Mouse (Mus musculus) thymus, adult 18-20 months (tissue): ENCODE data around the gene Card19.
A peak's percentile ranks its signal among the peaks of the same experiment; 100 is the strongest.

Experiments
- DNase-seq, 2 experiments: peaks; one replicate each; pipeline ENCODE4 v3.0.0; 2022; ENCODE audit warnings: mixed read lengths in 2 of 2

The Card19 gene

DNA sequence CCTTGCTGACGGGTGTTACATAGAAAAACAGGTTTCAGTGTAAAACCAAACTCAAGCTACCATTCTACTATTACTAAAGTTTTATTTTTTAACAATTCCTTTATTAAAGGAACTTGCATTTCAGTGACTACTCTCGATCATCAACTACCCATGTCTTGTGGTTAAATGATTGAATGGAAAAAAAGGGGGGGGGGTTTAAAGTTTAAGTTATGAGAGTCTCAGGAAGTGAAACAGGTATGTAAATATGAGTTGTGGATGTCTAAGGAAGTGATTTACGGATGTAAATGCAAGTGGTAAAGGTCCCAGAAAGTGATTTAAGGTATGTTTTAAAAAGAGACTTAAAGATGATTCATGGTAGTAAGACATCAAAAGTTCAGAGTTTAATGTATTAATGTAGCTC lies 9.3 kb upstream of the Card19 start:
- DNase-seq: no peak

DNA sequence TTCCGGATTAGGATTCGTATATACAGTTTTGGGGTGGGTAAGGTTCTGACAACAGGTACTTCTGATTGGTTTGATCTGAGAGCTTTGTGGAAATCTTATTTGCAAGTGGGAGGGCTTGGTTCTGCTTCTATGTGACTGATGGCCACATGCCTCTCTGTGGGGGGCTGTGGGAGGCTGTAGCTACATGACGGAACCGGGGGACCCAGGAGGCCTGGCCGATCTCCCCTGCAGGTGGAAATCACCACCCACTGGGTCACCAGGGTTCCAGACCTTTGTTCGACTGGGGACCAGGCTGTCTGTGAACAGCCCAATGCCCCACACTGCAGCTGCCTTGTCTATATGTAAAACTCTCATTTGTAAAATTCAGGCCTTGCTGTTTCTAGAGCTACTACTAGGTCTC lies 8.9 kb upstream of the Card19 start:
- DNase-seq: no peak

DNA sequence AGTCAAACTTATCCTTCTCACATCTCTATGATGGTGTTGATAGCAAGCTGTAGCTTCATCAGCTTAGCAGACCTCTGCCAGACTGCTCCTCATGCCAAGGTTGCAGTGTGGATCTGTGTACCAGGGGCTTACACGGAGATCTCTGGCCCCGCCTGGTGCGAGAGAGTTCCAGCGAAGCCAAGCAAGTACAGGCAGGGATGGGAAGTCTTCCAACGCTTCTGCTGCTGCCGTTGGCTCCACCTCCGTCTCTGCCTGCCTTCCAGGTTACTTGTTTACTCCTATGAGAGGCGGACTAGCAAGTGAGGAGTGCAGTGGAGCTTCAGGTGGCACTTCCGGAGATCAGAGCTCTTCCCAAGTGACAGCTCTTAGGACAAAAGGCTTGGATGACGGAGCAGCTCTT lies 8.5 kb upstream of the Card19 start:
- DNase-seq: no peak

DNA sequence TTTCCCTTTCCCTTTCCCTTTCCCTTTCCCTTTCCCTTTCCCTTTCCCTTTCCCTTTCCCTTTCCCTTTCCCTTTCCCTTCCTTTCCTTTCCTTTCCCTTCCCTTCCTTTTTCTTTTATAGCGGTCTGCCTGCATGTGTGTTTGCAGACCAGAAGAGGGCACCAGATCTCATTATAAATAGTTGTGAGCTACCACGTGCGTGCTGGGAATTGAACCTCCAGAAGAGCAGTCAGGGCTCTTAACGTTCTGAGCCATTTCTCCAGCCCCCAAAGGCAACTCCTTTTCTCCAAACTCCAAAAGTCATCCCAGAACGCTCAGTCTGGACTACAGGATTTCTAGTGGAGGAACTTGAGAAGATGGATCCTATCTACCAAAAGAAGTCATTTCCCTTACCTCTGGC lies 5.1 kb upstream of the Card19 start:
- DNase-seq: no peak

DNA sequence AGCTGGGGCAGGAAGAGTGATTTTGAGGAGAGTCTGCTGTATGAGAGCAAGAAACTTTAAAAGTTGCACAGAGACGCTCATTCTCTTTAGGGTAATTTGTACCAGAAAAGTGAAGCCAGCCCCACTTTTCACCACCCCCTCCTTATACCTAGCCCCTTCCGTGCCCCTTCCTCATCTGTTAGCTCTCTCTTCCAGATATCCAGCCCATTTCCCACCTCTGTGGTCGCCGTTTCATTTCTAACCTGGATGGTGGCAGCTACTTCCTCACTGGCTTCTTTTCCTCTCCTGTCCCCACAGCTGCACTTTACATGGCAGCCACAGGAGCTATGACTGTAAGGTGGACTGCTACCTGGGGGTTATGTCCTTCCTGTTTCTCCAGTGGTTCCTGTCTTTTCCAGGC lies 3.5 kb upstream of the Card19 start:
- no peak for DNase-seq

DNA sequence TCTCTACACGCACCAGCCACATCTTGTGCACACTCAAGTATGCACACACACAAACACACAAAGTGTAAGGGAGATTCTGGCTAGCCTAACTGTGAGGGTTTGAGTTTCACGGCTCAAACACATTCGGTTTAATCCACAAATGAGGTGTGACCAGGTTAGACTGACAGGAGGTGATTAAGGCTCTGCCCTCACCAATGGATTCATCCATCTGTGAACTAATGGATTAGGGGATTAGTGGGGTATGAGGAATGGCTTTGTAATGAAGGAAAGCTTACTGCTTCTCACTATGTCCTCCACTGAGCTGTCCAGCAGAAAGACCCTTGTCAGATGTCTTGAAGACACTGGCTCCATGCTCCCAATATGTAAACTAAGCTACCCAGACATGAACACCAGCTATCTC lies 2.8 kb upstream of the Card19 start:
- no peak for DNase-seq

DNA sequence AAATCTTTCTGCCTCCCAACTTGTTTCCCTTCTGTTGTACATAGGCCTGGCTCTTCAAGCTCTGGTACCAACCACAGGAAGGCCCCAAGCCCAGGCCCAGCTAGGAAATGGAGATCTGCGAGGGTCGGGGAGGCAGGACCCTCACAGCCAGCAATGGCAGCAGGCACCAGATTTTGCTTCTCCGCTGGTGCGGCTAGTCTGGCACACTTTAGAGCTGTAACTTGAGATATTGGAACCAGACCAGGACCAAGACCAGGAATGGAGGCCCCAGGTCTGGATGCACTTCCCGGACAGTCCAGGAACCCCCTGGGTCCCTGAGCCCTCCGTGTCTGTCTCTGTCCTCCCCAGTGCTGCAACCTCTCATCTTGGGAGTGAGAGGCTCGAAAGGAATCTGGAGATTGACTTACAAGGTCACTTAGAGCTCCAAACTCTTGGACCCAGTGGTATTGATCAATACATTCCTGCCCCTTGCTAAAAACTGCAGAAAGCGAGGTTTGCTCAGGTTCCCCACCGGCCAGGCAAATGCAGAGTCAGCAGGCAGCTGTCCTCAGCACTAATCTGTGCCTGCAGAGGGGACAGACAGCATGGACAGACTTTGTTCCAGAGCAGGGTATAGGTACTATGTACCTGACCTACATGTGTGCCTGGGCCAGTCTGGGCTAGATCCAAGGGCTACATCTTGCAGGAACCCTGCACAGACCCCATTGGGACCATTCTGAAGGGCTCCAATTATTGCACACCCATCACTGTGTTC lies 1.1 kb upstream of the Card19 start:
- no peak for DNase-seq

DNA sequence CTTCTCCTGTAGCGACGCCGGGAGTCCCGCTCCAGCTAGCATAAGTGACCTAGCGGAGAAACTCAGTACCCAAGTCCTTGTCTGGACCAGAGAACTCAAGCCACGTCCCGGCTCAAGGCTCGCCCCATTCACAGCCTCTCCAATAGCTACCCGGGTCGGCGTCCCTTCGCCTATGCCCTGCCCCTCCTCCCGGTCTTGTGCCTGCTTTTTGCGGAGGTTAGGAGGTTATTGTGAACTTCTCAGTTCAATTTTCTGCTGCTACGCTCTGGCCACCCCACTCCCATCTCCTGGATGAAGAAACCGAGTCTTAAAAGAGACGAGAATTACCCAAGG lies 349 bp upstream of the Card19 start:
- DNase-seq: no peak

DNA sequence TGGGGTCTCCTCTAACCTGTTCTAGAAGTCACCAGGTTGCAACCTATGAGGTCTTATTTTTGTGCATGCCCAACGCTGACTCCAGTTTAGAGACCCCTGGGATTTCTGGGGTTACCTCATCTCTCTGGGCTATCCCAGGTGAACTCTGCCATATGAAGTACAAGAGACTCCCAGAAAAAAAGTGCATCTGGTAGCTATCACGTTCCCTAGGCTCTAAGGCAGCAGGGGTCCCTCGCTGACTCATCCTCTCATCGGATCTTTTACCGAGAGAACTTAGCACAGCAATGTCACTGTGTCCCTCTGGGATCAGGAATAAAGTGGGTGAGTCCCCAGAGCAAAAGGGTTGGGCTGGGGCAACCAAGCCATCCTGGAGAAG lies 721 bp downstream of the Card19 start:
- no peak for DNase-seq

DNA sequence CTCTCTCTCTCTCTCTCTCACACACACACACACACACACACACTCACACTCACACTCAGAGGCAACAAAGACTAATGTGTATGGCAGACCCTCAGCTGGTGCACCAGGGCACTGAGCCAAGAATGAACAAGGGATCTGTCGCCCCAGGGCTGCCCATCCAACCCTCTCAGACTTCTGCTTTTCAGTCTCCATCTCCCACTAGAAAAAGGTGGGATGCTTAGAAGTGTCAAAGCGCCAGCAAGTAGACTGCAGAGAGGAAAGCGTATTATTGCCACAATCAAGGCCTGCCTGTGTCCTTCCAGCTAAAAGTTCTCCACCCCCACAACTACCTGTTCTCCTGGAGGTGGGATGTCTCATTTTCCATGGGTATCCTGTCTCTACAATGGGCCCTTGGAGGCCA lies 1.4 kb downstream of the Card19 start:
- DNase-seq: no peak

DNA sequence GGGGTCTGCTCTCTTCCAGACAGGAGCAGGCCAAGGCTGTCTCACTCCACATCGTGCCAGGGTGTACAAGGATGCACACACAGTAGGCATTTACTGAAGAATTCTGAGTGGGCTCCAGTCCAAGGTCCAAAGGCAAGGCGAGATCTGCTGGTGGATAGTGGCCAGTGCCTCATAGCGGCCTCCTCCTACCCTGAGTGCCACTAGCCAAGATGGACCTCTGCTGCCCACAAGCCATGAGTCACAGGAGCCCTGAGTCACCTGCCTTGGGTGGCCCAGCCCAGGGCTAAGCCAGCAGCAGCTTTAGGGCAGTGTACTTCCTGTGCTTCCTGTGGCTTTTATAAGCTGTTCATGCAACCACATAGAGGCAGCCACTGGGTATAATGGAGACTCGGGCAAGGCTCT lies 2.3 kb downstream of the Card19 start:
- DNase-seq: no peak

DNA sequence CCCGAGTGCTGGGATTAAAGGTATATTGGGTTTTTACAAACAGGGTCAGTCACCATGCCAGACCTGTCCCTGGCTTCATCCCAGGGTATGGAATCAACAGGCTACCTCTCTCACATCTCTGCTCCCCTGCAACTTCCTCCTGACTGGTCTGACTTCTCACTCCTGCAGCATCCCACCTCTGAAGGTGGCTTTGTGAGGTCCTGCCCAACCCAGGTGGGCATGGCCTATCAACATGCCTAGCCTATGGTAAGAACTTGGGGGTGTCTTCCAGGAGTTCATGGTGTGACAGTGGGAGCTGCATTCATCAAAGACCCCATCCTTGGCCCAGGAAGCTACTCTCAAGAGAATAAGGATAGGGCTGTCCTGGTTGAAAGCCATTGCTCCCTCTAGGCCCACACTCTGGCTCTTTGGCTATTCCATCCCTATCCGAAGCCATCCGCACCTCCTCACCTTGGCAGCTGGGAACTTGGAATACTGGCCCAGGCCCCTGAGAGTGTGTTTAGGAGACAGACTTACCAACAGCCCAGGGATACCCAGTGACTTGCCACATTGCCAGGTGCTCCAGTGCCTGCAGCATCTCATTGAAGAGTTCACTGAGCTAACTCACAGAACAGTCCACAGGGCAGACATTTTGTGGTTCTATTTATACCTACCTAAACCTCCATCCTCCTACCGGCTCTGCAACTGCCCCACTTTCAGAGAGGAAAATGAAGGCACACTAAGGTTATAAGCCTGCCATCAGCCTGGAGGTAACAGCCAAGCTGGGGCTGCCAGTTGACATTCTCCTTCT lies 2.9 kb downstream of the Card19 start:
- DNase-seq: no peak

DNA sequence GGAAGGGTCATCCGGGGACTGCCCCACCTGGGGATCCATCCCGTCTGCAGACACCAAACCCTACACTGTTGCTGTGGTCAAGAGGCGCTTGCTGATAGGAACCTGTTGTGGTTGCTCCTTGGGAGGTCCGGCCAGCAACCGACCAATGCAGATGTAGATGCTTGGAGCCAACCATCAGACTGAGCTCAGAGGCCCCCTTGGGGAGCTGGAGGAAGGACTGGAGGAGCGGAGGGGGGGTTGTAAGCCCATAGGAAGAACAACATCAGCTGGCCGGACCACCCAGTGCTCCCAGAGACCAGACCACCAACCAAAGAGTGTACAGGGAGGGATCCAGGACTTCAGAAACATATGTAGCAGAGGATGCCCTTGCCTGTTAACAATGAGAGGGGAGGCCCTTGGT lies 6.5 kb downstream of the Card19 start:
- DNase-seq: no peak

DNA sequence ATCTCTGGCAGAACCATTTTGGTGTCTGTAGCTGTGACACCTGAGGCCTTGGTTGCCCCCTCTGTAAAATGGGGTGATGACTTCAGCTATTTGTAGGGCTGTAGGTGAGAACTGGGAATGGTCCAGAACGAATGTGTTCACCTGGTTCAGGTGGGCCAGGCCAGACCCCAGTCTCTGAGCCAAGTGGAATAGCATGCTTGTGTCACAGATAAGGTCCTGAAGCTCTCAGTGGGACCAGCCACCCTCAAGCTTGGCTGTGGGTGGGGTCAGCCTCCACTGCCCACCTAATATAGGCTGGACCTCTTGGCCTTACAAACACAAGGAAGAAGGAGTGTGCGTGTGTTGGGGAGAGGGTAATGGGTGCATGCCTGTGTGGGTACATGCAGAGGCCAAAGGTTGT lies 9.5 kb downstream of the Card19 start:
- no peak for DNase-seq

DNA sequence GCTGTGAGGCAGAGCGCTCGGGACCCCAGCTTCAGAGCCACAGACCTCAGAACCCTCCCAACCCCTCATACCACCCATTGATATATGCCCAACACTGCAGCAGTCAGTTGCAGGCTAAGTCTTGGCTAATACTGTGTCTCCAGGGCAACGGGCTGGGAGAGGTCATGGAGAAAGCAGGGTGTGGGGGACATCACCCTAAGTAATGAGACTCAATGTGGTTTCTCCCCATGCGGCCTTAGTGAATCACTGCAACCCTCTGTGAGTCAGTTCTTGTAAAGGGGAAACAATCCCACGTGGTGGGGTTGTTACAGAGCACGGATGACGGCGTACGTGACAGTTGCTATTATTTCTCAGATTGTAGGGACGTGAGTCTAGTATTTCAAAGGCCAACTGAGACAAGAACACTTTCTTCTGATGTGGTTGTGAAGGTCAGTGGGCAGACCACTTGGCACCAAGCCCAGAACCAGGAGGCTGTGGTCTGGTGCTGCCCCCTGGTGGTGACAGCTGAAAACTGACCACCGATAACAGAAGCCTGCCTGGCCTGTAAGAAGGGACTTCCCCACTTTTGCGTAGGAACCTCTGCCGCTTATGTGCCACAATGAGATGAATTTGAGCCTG lies 10.3 kb downstream of the Card19 start:
- DNase-seq: peak in 1 of 2 experiments; percentile 35

DNA sequence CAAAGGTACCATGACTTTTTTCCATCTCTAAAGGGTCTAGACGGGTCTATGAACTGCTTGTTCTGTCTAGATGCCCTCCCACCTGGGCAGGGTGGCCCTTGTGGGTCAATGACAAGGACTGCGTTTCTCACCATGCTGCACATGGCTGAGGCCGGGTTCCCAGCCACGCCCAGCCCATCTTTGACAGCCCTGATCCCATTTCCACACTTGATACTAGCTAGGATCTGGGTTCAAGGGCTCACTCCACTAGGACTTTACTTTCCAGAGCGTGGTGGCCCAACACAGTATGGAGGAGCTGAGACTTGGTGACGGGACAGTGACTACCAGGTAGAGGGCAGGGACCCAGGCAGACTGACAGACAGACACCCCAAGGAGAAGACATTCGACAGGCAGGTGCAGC lies 13.3 kb downstream of the Card19 start:
- DNase-seq: no peak

DNA sequence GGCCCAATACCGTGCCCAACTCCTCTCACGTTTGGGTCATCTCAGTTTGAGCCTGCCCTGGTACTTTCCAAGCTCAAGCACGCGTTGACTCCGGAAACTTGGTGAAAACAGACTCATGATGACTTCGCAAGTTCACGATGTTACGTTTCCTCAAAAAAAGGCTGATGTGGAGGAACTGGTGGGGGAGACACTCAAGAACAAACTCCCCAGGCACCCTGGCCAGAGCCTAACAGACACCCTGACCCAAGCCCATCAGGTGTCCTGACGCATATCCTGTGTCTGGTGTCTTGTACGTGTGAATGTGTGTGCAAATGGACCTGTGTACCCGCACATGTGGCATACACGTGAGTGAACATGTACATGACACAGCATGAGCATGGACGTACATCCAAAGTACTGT lies 15.1 kb downstream of the Card19 start:
- DNase-seq: no peak

DNA sequence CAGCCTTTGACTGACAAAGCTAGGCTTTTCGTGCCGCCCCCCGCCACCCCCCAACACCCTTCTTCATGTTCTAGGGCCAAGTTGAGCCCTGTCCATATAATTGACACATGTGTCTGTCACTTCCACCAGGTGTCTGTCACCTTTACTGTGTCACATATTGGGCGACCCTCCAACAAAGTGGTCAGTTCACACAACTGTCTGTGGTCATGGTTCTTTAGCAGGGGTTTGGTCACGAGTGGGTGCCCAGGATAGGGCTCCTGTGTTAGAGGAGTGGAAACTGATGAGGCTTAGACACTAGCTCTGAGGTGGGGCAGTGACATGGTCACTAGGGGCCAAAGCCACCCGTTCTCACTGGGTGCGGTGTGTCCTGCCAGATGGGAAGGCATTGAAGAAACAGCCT lies 15.9 kb downstream of the Card19 start:
- no peak for DNase-seq

DNA sequence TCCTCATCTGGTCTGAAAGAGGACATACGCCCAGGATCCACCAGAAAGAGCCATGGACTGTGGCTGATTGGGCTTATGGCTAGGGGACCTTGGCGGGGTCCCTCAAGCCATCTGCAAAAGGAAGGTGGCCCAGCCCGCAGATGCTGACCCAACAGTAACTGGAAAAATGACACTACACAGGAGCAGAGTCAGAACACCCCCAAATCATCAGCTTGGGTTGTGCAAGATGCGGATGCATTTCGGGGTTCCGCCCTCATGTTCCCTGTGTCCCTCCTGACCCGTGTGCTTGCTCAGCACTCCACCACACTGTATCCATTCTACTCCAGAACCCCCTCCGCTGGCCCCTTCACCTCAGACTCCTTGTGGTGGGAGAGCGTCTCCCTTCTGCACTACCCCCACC lies 17.1 kb downstream of the Card19 start:
- DNase-seq: no peak

DNA sequence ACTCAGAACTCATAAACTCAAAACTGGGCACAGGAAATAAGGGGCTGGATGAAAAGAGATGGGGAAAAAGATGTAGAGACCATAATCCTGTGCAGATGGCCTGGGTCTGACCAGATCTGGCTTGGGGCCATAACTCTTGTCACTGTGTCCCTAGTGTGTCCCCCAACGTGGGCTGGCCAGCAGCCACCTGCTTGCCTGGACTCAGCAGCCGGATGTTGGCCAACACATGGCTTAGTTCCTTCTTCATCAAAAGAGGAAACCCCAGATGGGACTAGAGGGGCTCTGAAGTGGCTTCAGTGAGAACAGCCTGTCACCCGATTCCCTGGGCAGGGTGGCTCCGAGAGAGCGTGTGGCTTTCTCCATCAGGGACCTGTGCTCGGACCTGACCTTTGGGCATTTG lies 19.1 kb downstream of the Card19 start:
- no peak for DNase-seq

DNA sequence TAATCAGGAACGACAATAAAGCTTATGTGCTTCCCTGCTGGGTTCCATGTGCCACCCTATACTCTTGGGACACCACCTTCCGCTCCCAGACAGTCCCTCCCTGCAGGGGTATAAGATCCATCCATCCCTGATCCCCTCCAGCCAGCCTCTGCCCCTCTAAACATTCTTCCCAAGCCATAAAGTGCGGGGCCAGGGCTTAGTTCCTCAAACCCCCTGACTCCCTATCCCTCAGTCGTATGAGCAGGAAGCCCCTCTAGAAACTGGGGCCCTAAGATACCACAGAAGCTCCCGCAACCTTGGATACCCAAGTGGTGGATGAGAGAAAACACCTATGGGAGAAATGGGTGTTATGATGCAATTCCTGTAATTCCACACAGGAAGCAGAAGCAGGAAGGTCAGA lies 19.6 kb downstream of the Card19 start:
- DNase-seq: no peak

DNA sequence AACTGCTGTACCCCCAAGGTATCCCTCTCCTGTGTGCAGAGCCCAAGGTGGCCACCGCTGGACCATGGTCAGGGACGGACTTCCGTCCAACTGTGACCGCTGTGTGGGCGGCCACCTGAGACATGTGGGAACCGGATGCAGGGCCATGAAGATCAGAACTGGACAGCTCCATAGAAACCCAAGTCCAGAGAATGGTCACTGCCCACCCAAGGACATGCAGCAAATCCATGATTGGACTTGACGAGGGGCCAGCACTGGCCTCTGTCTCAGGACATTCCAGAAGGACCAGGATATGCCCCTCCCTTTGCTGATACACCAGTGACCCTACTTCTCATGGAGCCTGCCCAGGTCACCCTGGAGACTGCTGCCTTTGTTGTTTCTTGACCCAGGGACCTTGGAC lies 20.2 kb downstream of the Card19 start:
- DNase-seq: no peak

DNA sequence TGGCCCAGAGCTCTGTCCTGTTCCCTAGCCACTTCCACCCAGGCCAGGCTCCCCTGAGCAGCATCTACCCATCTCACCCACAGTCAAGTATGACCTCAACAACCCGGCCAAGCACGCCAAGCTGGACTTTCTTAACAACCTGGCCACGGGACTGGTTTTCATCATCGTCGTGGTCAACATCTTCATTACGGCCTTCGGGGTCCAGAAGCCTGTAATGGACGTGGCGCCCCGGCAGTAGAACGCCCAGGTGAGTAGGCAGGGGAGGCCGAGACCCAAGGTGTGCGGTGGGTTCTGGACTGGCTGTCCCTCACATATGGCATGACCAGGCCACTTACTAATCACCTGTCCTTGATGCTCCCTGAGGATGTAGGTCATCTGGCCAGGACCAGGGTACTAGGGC lies 21.0 kb downstream of the Card19 start:
- no peak for DNase-seq

DNA sequence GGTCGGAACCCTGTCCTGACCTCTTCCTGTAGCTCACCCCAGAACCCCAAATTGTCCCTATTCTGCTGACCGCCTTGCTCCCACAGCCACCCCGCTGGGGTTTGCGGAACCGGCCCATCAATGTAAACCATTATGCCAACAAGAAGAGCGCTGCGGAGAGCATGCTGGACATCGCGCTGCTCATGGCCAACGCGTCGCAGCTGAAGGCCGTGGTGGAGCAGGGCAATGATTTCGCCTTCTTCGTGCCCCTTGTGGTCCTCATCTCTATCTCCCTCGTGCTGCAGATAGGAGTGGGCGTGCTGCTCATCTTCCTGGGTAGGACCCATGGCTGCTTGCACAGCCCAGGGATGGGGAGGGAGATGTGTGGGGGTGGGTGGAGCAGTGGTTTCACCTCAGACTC lies 22.2 kb downstream of the Card19 start:
- DNase-seq: no peak
